Mouse (Mus musculus) CD8-positive naive resting alpha-beta T cell, adult 57 days (primary cell): Measurements from ENCODE around the gene Nme7. TPM values are rescaled to one million over a fixed set of nuclear protein-coding genes. Genes with fewer than 3 reads are reported as not detected.

Experiments
- total RNA-seq: library from RNA; stranded (reverse); gene quantifications from one replicate; pipeline ENCODE4 v1.2.4, GENCODE M21; 2023

Gene Nme7
- 9.4 TPM for total RNA-seq

GRCm38 (mm10) chr1:164303821-164304220 lies at the start of gene Nme7:
TSS of gene Nme7 (plus strand) at chr1:164304121.

DNA sequence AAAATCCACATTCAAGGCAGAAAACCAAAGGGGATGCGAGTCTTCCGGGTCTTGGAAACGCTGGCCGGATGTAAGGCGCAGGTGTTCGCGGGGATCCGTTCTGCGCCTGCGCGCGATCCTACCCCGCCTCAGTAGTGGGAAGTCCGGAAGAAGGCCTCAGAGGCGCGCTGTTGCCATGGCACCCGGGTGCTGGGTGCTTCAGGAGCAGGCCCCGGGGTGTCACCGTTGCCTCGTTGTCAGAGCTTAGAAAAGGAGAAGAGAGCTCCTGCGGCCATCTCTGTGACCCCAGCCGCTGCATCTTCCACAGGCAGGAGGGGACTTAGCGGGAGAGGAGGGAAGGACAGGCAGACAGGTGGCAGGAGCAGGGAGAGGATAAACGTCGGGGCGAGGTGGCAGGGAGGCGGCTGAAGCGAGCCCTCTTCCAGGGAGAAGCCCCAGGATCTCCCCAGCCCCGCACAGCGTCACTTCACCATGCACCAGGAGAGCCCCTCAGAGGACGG lies 28.4 kb upstream of the Nme7 start, which contains the start of gene Ccdc181:
Gene Ccdc181, plus strand, starts transcription at position 131 of the 500 bp plus-strand sequence.

GRCm38 (mm10) chr1:164307124-164307751 lies 3.3 kb downstream of the Nme7 start, which contains the start of gene Blzf1:
TSS of gene Blzf1 (minus strand) at chr1:164307489.

GRCm38 (mm10) chr1:164458245-164458613 lies 154.3 kb downstream of the Nme7 start, which contains the start of gene Atp1b1:
TSS of gene Atp1b1 (minus strand) at chr1:164458355.

Other genes starting within 250 kb of the Nme7 start
- gene Sell, start 242.1 kb upstream of the Nme7 start, total RNA-seq = 700 TPM
- gene Selp, start 188.9 kb upstream of the Nme7 start, total RNA-seq = 1.7 TPM
- 0.46 TPM for gene F5, start 152.3 kb upstream of the Nme7 start, total RNA-seq
- 8.8 TPM for gene Slc19a2, start 55.1 kb upstream of the Nme7 start, total RNA-seq
- 4.5 TPM for gene Ccdc181, start 28.5 kb upstream of the Nme7 start, total RNA-seq
- gene Blzf1, start 3.4 kb downstream of the Nme7 start, total RNA-seq = 21.3 TPM
- 129 TPM for gene Atp1b1, start 154.2 kb downstream of the Nme7 start, total RNA-seq